Mouse (Mus musculus): ENCODE results near the gene Lipc. TPM values are rescaled to one million over a fixed set of nuclear protein-coding genes. Genes with fewer than 3 reads are reported as not detected.

Lipc gene
- polyA plus RNA-seq, 1 experiment from 2014 or later: not detected

Small RNA genes within 50 kb of the gene (microRNA-seq; reads per million reads assigned to microRNA genes)
- gene Gm25149 (ENCODE audit: insufficient number of aligned reads): not detected

Other genes starting within 250 kb of the Lipc start
- 0.09 and 0.20 TPM in 2 replicates for gene Aqp9, start 216.5 kb upstream of the Lipc start, polyA plus RNA-seq (2014; fragmentation: Nextera tagmentation; extraction: Ambion mirVana)